Mouse (Mus musculus) kidney, embryonic 16.5 days (tissue): ENCODE data around the gene Nfe2. TPM values are rescaled to one million over a fixed set of nuclear protein-coding genes. Genes with fewer than 3 reads are reported as not detected.

Experiments used
- ATAC-seq: fragments of 200-750 bp; cut with Nextera tagmentation; 2 replicates; pipeline ENCODE4 v1.8.0; 2017; ENCODE audit warnings: moderate TSS enrichment; ENCODE audit not compliant: low FRiP score, low TSS enrichment
- H3K27ac ChIP-seq: fragments of 300-500 bp; sonication (generic); 2 replicates; pipeline ENCODE4 v1.5.1; 2014; ENCODE audit warnings: low read length
- H3K27me3 ChIP-seq: fragments of 300-500 bp; sonication (generic); 2 replicates; pipeline ENCODE4 v1.6.1; 2014; ENCODE audit warnings: low read length, control low read depth, mixed read lengths; ENCODE audit not compliant: insufficient read depth
- H3K36me3 ChIP-seq: fragments of 300-500 bp; sonication (generic); 2 replicates; pipeline ENCODE4 v1.6.1; 2014; ENCODE audit warnings: low read length, control low read depth, mixed read lengths; ENCODE audit not compliant: insufficient read depth
- H3K4me1 ChIP-seq: fragments of 300-500 bp; sonication (generic); 2 replicates; pipeline ENCODE4 v1.6.1; 2014; ENCODE audit warnings: low read length, control low read depth, mixed read lengths; ENCODE audit not compliant: insufficient read depth
- H3K4me2 ChIP-seq: fragments of 300-500 bp; sonication (generic); replicated peaks from 2 replicates; pipeline ENCODE4 v1.6.1; 2014; ENCODE audit warnings: low read depth, low read length
- H3K4me3 ChIP-seq: fragments of 300-500 bp; sonication (generic); 2 replicates; pipeline ENCODE4 v1.5.1; 2014; ENCODE audit warnings: mild to moderate bottlenecking, low read length
- H3K9ac ChIP-seq: fragments of 300-500 bp; sonication (generic); replicated peaks from 2 replicates; pipeline ENCODE4 v1.6.1; 2014; ENCODE audit warnings: low read length
- H3K9me3 ChIP-seq: fragments of 300-500 bp; sonication (generic); 2 replicates; pipeline ENCODE4 v1.6.1; 2016; ENCODE audit warnings: low read length, control low read depth
- WGBS: fragments of 180-500 bp; shearing (Covaris S2); extraction: QIAGEN DNeasy Blood & Tissue Kit; methylation state at CpG from one replicate; pipeline ENCODE4 v1.1.7; 2014; 5-methylcytosine and 5-hydroxymethylcytosine counted together
- microRNA counts: library from miRNA; unstranded; fragments of <30 nt; microRNA quantifications from one replicate; lab custom pipeline; 2016
- microRNA-seq: library from miRNA; unstranded; fragments of <30 nt; microRNA quantifications from one replicate; pipeline ENCODE4, GENCODE M21; 2016
- polyA plus RNA-seq: library from polyadenylated mRNA; unstranded; fragments of >200 nt; fragmentation: Nextera tagmentation; extraction: Ambion mirVana; gene quantifications from 2 replicates; pipeline ENCODE4 v1.2.1, GENCODE M21; 2015

The Nfe2 gene
- polyA plus RNA-seq, 1 experiment from 2014 or later = 3.8 TPM

- Histone ChIP-seq H3K4me2 (no peak overlapping the region), H3K9ac (no peak overlapping the region), H3K9me3 (no peaks in the 10 kb centered on the region), H3K36me3 (peaks cover 45% of the 10 kb centered on the region), H3K27ac (peak overlapping the region; percentile 75), H3K4me1 (peaks cover 9% of the 10 kb centered on the region; the same call in 1 of the 2 replicates), H3K27me3 (no peaks in the 10 kb centered on the region), H3K4me3 (no peak overlapping the region)
- ATAC-seq = peak; percentile 75; the same call in 1 of the 2 replicates
- WGBS = 41% methylated on average over 6 of the region's 6 CpGs
These were observed 56.0 kb downstream of the Nfe2 start for GRCm38 (mm10) chr15:103202088-103202793.

MicroRNAs encoded within 50 kb of the gene (microRNA counts, 519-probe panel; counts per million panel counts)
- 3,730 counts per million, percentile 85 among the panel's probes with 10 or more counts for microRNA mmu-miR-148b (lab: Ali Mortazavi, UCI)

Small RNAs within 50 kb of the gene (microRNA-seq; reads per million reads assigned to microRNA genes)
- gene Mir148b = 175 reads per million, percentile 62 among the genes with 10 or more reads in this experiment

Other genes starting within 250 kb of the Nfe2 start
- 6.9 and 8.6 TPM in 2 replicates for gene Hoxc4, start 239.5 kb downstream of the Nfe2 start, polyA plus RNA-seq
- gene Smug1, start 91.3 kb downstream of the Nfe2 start, polyA plus RNA-seq = 19.8 and 20.5 TPM in 2 replicates
- 109 and 120 TPM in 2 replicates for gene Cbx5, start 18.6 kb downstream of the Nfe2 start, polyA plus RNA-seq
- gene Hnrnpa1, start 18.0 kb downstream of the Nfe2 start, polyA plus RNA-seq = 831 and 924 TPM in 2 replicates
- gene Copz1, start 14.3 kb upstream of the Nfe2 start, polyA plus RNA-seq = 324 and 333 TPM in 2 replicates
- 0.30 and 0.67 TPM in 2 replicates for gene Gpr84, start 52.2 kb upstream of the Nfe2 start, polyA plus RNA-seq
- 12.4 and 14.4 TPM in 2 replicates for gene Zfp385a, start 81.7 kb upstream of the Nfe2 start, polyA plus RNA-seq
- gene Itga5, start 108.4 kb upstream of the Nfe2 start, polyA plus RNA-seq = 40.7 and 44.3 TPM in 2 replicates
- gene Gtsf1, start 172.1 kb upstream of the Nfe2 start, polyA plus RNA-seq = 0.27 TPM in 1 of 2 replicates, not detected in the other
- gene Gtsf2, start 190.1 kb upstream of the Nfe2 start, polyA plus RNA-seq = not detected in 2 replicates
- 1.6 and 2.0 TPM in 2 replicates for gene Nckap1l, start 195.4 kb upstream of the Nfe2 start, polyA plus RNA-seq
- gene Pde1b, start 244.6 kb upstream of the Nfe2 start, polyA plus RNA-seq = 4.7 and 4.8 TPM in 2 replicates